Mouse (Mus musculus) liver, adult 2 months (tissue): ENCODE results near the gene Csrp1.

Experiments
- CTCF ChIP-seq: fragments of 200-500 bp; IDR thresholded peaks from 2 replicates; pipeline ENCODE4 v1.5.1; 2011; ENCODE audit warnings: low read depth, low read length, control low read depth
- POLR2A ChIP-seq: fragments of 200-500 bp; IDR thresholded peaks from 2 replicates; pipeline ENCODE4 v1.6.1; 2011; ENCODE audit warnings: low read length, control low read depth; ENCODE audit not compliant: insufficient read depth; ENCODE audit errors: extremely low read depth

- TF ChIP-seq CTCF = no peak
- TF ChIP-seq POLR2A = no peak
These were observed 32.9 kb upstream of the Csrp1 start for GRCm38 (mm10) chr1:135686792-135687510.
